Mouse (Mus musculus) central nervous system, embryonic 18 days (tissue): Measurements from ENCODE around the gene Fscn1. TPM values are rescaled to one million over a fixed set of nuclear protein-coding genes. Genes with fewer than 3 reads are reported as not detected.

Experiments
- polyA plus RNA-seq: library from polyadenylated mRNA; depleted of rRNA; stranded (reverse); fragments of >200 nt; gene quantifications from 2 replicates; pipeline ENCODE4 v1.2.3, GENCODE M21; 2012; rRNA removed

Gene Fscn1
- polyA plus RNA-seq = 464 and 503 TPM in 2 replicates

DNA sequence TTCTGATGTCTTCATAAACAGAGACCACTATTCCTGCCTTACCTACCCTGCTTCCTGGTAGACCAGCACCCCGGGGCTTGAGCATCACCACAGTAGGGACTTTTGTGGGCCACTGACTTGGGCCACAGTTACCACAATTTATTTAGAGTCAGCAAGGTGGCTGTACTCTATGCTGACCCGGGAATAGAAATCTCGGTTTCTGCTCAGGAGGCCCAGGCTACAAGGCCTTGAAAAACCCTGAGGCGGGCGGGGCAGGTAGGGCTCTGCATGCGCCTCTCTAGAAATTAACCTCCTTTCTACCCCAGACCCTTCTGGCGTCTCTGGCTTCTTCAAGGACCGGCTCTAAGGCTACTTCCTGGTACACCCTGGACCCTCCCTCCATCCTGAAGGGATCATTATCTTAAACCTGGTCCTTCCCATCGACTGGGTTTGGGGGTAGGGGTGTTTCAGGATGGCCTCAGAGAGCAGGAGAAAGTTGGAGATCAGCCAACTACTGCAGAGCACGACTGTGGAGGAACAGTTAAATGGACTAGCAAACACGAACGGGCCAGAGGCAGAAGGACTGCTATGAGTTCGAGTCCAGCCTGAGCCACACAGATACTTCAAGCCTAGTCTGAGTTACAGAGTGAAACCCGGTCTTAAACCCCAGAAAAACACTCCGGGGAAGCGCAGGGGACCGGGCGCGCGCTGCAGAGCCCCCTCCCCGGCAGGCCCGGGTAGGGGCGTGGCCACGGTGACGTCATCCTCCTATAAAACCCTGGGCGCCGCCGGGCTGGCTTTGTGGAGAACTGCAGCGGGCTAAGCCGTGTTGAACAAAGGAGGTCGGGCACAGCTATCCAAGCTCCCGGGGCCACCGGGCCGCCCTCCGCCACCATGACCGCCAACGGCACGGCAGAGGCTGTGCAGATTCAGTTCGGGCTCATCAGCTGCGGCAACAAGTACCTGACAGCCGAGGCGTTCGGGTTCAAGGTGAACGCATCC, at the start of gene Fscn1:
Fscn1 (plus strand) TSS at position 768 of the 981 bp plus-strand sequence.

Other genes starting within 250 kb of the Fscn1 start
- gene Tnrc18, start 142.7 kb upstream of the Fscn1 start, polyA plus RNA-seq = 41.2 and 52.4 TPM in 2 replicates
- gene Fbxl18, start 64.9 kb upstream of the Fscn1 start, polyA plus RNA-seq = 18.3 and 22.4 TPM in 2 replicates
- 3,461 and 4,153 TPM in 2 replicates for gene Actb, start 53.6 kb upstream of the Fscn1 start, polyA plus RNA-seq
- gene Rnf216, start 152.7 kb downstream of the Fscn1 start, polyA plus RNA-seq = 24.1 and 25.7 TPM in 2 replicates
- gene Olfr718-ps1, start 187.2 kb downstream of the Fscn1 start, polyA plus RNA-seq = not detected in 2 replicates
- 17.1 and 17.5 TPM in 2 replicates for gene Rbak, start 220.4 kb downstream of the Fscn1 start, polyA plus RNA-seq
- not detected in 2 replicates for gene Spdye4b, start 220.7 kb downstream of the Fscn1 start, polyA plus RNA-seq